Mouse (Mus musculus) testis, adult 2 months (tissue): ENCODE data around the gene Cobll1. TPM values are rescaled to one million over a fixed set of nuclear protein-coding genes. Genes with fewer than 3 reads are reported as not detected.

Source experiments
- H3K27ac ChIP-seq: fragments of 200-500 bp; 2 replicates; pipeline ENCODE4 v1.5.1; 2012; ENCODE audit warnings: low read depth, low read length; ENCODE audit not compliant: control insufficient read depth, insufficient read depth
- H3K27me3 ChIP-seq: fragments of 200-500 bp; 2 replicates; pipeline ENCODE4 v1.6.1; 2012; ENCODE audit warnings: mild to moderate bottlenecking, low read length, moderate library complexity; ENCODE audit not compliant: control insufficient read depth, insufficient read depth
- H3K36me3 ChIP-seq: fragments of 200-500 bp; 2 replicates; pipeline ENCODE4 v1.6.1; 2012; ENCODE audit warnings: mild to moderate bottlenecking, low read length; ENCODE audit not compliant: control insufficient read depth, insufficient read depth
- H3K4me1 ChIP-seq: fragments of 200-500 bp; 2 replicates; pipeline ENCODE4 v1.6.1; 2012; ENCODE audit warnings: low read length; ENCODE audit not compliant: control insufficient read depth, insufficient read depth
- H3K4me3 ChIP-seq: fragments of 200-500 bp; 2 replicates; pipeline ENCODE4 v1.5.1; 2012; ENCODE audit warnings: low read depth, mild to moderate bottlenecking, low read length, moderate library complexity, mixed read lengths; ENCODE audit not compliant: control insufficient read depth
- CTCF ChIP-seq: fragments of 200-500 bp; IDR thresholded peaks from 2 replicates; pipeline ENCODE4 v1.5.1; 2012; ENCODE audit warnings: low read depth, mild to moderate bottlenecking, inconsistent platforms, low read length, moderate library complexity; ENCODE audit not compliant: control insufficient read depth, insufficient read depth, insufficient replicate concordance
- POLR2A ChIP-seq: fragments of 200-500 bp; IDR thresholded peaks from 2 replicates; pipeline ENCODE4 v1.6.1; 2012; ENCODE audit warnings: low read depth, mild to moderate bottlenecking, inconsistent platforms, low read length, moderate library complexity; ENCODE audit not compliant: control insufficient read depth
- polyA plus RNA-seq: library from polyadenylated mRNA; depleted of rRNA; stranded (reverse); fragments of >200 nt; gene quantifications from 2 replicates; pipeline ENCODE4 v1.2.3, GENCODE M21; 2012

The Cobll1 gene
- polyA plus RNA-seq, 1 experiment: 3.6 TPM

- Histone ChIP-seq H3K4me3 (no peak overlapping the region), H3K27ac (no peak overlapping the region), H3K4me1 (no peaks in the 10 kb centered on the region; the same call in 1 of the 2 replicates), H3K27me3 (no peaks in the 10 kb centered on the region), H3K36me3 (no peaks in the 10 kb centered on the region)
- TF ChIP-seq POLR2A: no peak
These were observed 15.1 kb downstream of the Cobll1 start for GRCm38 (mm10) chr2:65223956-65224735.

GRCm38 (mm10) chr2:65223012-65223411 lies 16.2 kb downstream of the Cobll1 start:
- Histone ChIP-seq H3K4me1 (no peaks in the 10 kb centered on the region; the same call in 1 of the 2 replicates), H3K27ac (no peak overlapping the region), H3K4me3 (no peak overlapping the region), H3K27me3 (no peaks in the 10 kb centered on the region), H3K36me3 (no peaks in the 10 kb centered on the region)
- TF ChIP-seq CTCF (no peak), POLR2A (no peak)

GRCm38 (mm10) chr2:65221646-65222045 lies 17.6 kb downstream of the Cobll1 start:
- Histone ChIP-seq H3K27ac (no peak overlapping the region), H3K36me3 (no peaks in the 10 kb centered on the region), H3K4me3 (no peak overlapping the region), H3K4me1 (no peaks in the 10 kb centered on the region), H3K27me3 (no peaks in the 10 kb centered on the region)
- no peak for TF ChIP-seq CTCF
- no peak for TF ChIP-seq POLR2A

GRCm38 (mm10) chr2:65220563-65220962 lies 18.6 kb downstream of the Cobll1 start:
- H3K4me3 ChIP-seq: no peak overlapping the region
- H3K27me3 ChIP-seq: no peaks in the 10 kb centered on the region
- TF ChIP-seq POLR2A (no peak), CTCF (no peak)

GRCm38 (mm10) chr2:65219375-65220135 lies 19.6 kb downstream of the Cobll1 start:
- H3K36me3 ChIP-seq: no peaks in the 10 kb centered on the region
- H3K4me1 ChIP-seq: no peaks in the 10 kb centered on the region
- no peak overlapping the region for H3K4me3 ChIP-seq
- no peak for TF ChIP-seq CTCF
- TF ChIP-seq POLR2A: no peak
- H3K27me3 ChIP-seq: no peaks in the 10 kb centered on the region
- no peak overlapping the region for H3K27ac ChIP-seq

More at GRCm38 (mm10) chr2:65220563-65220962, 18.6 kb downstream of the Cobll1 start:
- H3K36me3 ChIP-seq: no peaks in the 10 kb centered on the region
- H3K4me1 ChIP-seq: no peaks in the 10 kb centered on the region
- H3K27ac ChIP-seq: no peak overlapping the region

GRCm38 (mm10) chr2:65218318-65218717 lies 20.9 kb downstream of the Cobll1 start:
- peaks cover 3% of the 10 kb centered on the region; the same call in 1 of the 2 replicates for H3K4me1 ChIP-seq
- H3K27me3 ChIP-seq: no peaks in the 10 kb centered on the region
- no peaks in the 10 kb centered on the region for H3K36me3 ChIP-seq
- no peak overlapping the region for H3K27ac ChIP-seq
- TF ChIP-seq POLR2A (no peak), CTCF (no peak)
- H3K4me3 ChIP-seq: no peak overlapping the region

- Histone ChIP-seq H3K4me3 (no peak overlapping the region), H3K27ac (no peak overlapping the region), H3K4me1 (peaks cover 3% of the 10 kb centered on the region; the same call in 1 of the 2 replicates), H3K27me3 (no peaks in the 10 kb centered on the region), H3K36me3 (no peaks in the 10 kb centered on the region)
- no peak for TF ChIP-seq CTCF
- no peak for TF ChIP-seq POLR2A
These were observed 21.5 kb downstream of the Cobll1 start for GRCm38 (mm10) chr2:65217677-65218076.

- TF ChIP-seq POLR2A: no peak
- no peak for TF ChIP-seq CTCF
- no peaks in the 10 kb centered on the region for H3K27me3 ChIP-seq
- no peaks in the 10 kb centered on the region for H3K36me3 ChIP-seq
- no peak overlapping the region for H3K27ac ChIP-seq
- H3K4me3 ChIP-seq: no peak overlapping the region
- H3K4me1 ChIP-seq: peaks cover 3% of the 10 kb centered on the region; the same call in 1 of the 2 replicates
These were observed 23.0 kb downstream of the Cobll1 start for GRCm38 (mm10) chr2:65216163-65216562.
